Mouse (Mus musculus): ENCODE results near the gene Pde10a. TPM values are rescaled to one million over a fixed set of nuclear protein-coding genes. Genes with fewer than 3 reads are reported as not detected.

The Pde10a gene
- polyA plus RNA-seq, 1 experiment: 0.52 TPM

DNA sequence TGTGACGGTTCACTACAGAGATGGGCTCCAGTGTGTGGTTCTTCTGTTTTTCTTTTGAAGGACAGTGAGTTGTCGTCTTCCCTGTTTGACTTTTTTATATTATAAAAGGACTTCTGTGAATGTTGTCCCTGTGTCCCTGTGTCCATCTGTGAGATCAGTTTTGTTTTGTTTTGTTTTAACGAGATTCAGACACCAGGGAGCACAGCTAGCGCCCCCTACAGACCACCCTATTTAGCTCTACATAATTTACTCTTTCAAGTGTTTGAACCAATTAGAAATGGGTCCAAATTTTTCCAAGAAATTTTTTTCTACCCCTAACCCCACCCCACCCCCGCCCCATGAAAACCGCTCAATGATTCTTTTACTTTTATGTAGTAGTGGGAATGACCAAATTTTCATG, 205.9 kb downstream of the Pde10a start:
- no peaks in the 10 kb centered on the region for H3K36me3 ChIP-seq (ENCODE audit: control insufficient read depth, insufficient read depth, low read length)
- WGBS: 55% methylated on average over 6 of the region's 6 CpGs
- TF ChIP-seq CTCF (IDR thresholded peaks at IDR 0.05; ENCODE audit: extremely low read depth, insufficient read length, insufficient replicate concordance, low read depth, low read length) (no peak), POLR2A (IDR thresholded peaks at IDR 0.05; ENCODE audit: low read depth, low read length) (no peak)
- H3K27ac ChIP-seq (ENCODE audit: insufficient read depth, low read depth, low read length): no peak overlapping the region
- no peaks in the 10 kb centered on the region for H3K4me1 ChIP-seq (ENCODE audit: control insufficient read depth, insufficient read depth, insufficient read length, low read length)
- H3K4me3 ChIP-seq (ENCODE audit: low read depth, low read length): no peak overlapping the region
- no peaks in the 10 kb centered on the region for H3K27me3 ChIP-seq (ENCODE audit: control insufficient read depth, insufficient read depth, low read length)

DNA sequence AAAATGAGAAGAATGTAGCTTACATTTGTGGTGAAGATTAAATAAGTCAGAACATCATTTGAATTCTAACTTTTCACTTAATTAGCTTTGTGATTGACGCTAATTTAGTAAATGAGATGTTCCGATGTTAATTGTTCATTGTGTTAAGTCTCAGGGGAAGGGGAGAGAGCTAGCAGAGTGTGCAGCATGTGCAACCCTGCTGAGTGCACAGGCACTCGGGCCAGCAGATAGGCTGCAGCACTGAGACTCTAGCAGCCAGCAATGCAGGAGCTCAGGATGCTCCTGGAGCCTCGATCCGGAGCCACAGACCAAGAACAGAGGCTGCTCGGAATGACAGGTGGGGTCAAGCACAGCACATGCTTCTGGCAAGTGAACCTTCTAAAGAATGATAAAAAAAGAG, 211.1 kb downstream of the Pde10a start:
- WGBS: 79% methylated on average over 6 of the region's 6 CpGs
- Histone ChIP-seq H3K36me3 (ENCODE audit: control insufficient read depth, insufficient read depth, low read length) (no peaks in the 10 kb centered on the region), H3K27ac (ENCODE audit: insufficient read depth, low read depth, low read length) (no peak overlapping the region), H3K4me1 (ENCODE audit: control insufficient read depth, insufficient read depth, insufficient read length, low read length) (no peaks in the 10 kb centered on the region), H3K4me3 (ENCODE audit: low read depth, low read length) (no peak overlapping the region), H3K27me3 (ENCODE audit: control insufficient read depth, insufficient read depth, low read length) (no peaks in the 10 kb centered on the region)
- TF ChIP-seq CTCF (IDR thresholded peaks at IDR 0.05; ENCODE audit: extremely low read depth, insufficient read length, insufficient replicate concordance, low read depth, low read length) (no peak), POLR2A (IDR thresholded peaks at IDR 0.05; ENCODE audit: low read depth, low read length) (no peak)

DNA sequence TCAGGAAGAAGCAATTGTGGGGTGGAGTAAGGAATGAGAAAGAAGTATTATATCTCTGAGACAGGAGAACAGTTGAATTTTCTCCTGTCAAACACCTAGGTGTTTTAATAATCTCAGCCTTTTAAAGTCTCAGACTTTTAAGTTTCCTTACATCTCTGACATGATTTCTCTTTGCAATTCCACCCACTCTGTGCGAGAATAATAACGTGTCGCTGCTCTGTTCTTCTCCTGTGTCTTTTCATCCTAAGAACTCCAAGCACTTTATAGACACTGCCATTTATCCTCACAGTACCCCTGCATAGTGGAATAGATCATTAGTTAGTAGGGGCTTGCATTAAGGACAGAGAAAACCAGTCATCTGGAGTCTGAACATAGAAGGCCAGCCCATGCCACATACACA, 217.6 kb downstream of the Pde10a start:
- TF ChIP-seq POLR2A (IDR thresholded peaks at IDR 0.05; ENCODE audit: low read depth, low read length): no peak
- no peak for TF ChIP-seq CTCF (IDR thresholded peaks at IDR 0.05; ENCODE audit: extremely low read depth, insufficient read length, insufficient replicate concordance, low read depth, low read length)
- no peak overlapping the region for H3K27ac ChIP-seq (ENCODE audit: insufficient read depth, low read depth, low read length)

DNA sequence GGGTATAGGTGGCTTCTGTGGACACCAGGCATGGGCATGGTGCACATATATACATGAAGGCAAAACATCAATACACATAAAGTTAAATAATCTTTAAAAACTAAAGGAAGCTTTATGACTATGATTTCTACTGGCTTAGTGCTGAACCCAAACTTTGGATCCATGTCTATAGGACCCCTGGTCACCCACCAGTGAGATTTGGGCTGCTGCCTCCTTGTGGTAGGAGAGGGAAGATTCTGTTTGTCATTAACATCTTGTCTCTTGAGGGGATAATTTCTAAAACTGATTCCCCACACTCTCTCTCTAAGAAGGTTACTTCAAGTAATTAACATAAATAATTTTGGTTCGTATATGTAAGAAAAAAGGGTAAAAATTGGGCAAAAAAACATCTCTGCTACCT, 220.2 kb downstream of the Pde10a start:
- H3K4me1 ChIP-seq (ENCODE audit: control insufficient read depth, insufficient read depth, insufficient read length, low read length): no peaks in the 10 kb centered on the region
- 58% methylated on average over 1 of the region's 1 CpGs for WGBS
- no peaks in the 10 kb centered on the region for H3K27me3 ChIP-seq (ENCODE audit: control insufficient read depth, insufficient read depth, low read length)
- TF ChIP-seq POLR2A (IDR thresholded peaks at IDR 0.05; ENCODE audit: low read depth, low read length) (no peak), CTCF (IDR thresholded peaks at IDR 0.05; ENCODE audit: extremely low read depth, insufficient read length, insufficient replicate concordance, low read depth, low read length) (no peak)
- H3K4me3 ChIP-seq (ENCODE audit: low read depth, low read length): no peak overlapping the region
- no peak overlapping the region for H3K27ac ChIP-seq (ENCODE audit: insufficient read depth, low read depth, low read length)
- no peaks in the 10 kb centered on the region for H3K36me3 ChIP-seq (ENCODE audit: control insufficient read depth, insufficient read depth, low read length)

More for the DNA sequence above, 217.6 kb downstream of the Pde10a start:
- whole genome bisulfite sequencing: 92% methylated on average over 3 of the region's 3 CpGs
- no peaks in the 10 kb centered on the region for H3K36me3 ChIP-seq (ENCODE audit: control insufficient read depth, insufficient read depth, low read length)
- H3K27me3 ChIP-seq (ENCODE audit: control insufficient read depth, insufficient read depth, low read length): no peaks in the 10 kb centered on the region
- no peaks in the 10 kb centered on the region for H3K4me1 ChIP-seq (ENCODE audit: control insufficient read depth, insufficient read depth, insufficient read length, low read length)
- no peak overlapping the region for H3K4me3 ChIP-seq (ENCODE audit: low read depth, low read length)

DNA sequence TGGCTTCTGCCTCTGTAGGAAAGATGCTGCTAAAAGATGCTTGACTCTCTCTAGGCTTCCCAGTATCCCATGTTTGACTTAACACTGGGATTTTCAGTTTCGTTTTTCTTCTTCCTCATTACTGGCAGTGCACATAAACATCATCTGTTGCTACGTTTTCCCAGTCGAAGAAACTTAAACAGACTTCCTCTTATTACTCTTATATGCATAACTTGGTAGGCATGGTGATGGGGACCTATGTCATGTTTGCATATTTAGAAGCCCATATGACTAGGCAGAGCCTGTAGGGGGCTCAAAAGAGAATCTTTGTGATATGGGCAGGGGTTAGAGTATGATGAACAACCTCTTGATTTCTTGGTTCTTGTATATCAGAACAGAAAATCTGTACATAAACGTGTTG, 224.3 kb downstream of the Pde10a start:
- Histone ChIP-seq H3K4me3 (ENCODE audit: low read depth, low read length) (no peak overlapping the region), H3K27ac (ENCODE audit: insufficient read depth, low read depth, low read length) (no peak overlapping the region), H3K27me3 (ENCODE audit: control insufficient read depth, insufficient read depth, low read length) (no peaks in the 10 kb centered on the region), H3K4me1 (ENCODE audit: control insufficient read depth, insufficient read depth, insufficient read length, low read length) (no peaks in the 10 kb centered on the region), H3K36me3 (ENCODE audit: control insufficient read depth, insufficient read depth, low read length) (no peaks in the 10 kb centered on the region)
- 57% methylated on average over 4 of the region's 4 CpGs for WGBS
- TF ChIP-seq POLR2A (IDR thresholded peaks at IDR 0.05; ENCODE audit: low read depth, low read length) (no peak), CTCF (IDR thresholded peaks at IDR 0.05; ENCODE audit: extremely low read depth, insufficient read length, insufficient replicate concordance, low read depth, low read length) (no peak)

DNA sequence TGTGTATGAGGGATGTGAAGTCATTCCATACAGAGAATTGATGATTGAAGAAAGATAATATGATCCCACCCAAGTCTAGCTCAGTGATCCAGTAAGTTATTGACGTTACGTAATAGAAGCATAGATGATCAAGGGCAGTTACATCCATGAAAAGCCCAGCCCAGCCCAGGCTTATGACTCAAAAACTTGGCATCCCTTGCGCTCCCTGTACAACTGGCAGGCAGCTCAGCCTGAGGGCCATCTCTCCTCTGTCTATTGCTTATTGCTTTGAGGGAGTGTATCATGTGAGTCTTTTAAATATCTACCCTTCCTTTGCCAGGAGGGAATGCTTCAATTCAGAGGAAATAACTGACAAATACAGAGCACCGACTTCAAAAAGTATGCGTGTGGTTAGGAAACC, 232.4 kb downstream of the Pde10a start:
- Histone ChIP-seq H3K27ac (ENCODE audit: insufficient read depth, low read depth, low read length) (no peak overlapping the region), H3K4me1 (ENCODE audit: control insufficient read depth, insufficient read depth, insufficient read length, low read length) (no peaks in the 10 kb centered on the region), H3K36me3 (ENCODE audit: control insufficient read depth, insufficient read depth, low read length) (no peaks in the 10 kb centered on the region), H3K4me3 (ENCODE audit: low read depth, low read length) (no peak overlapping the region), H3K27me3 (ENCODE audit: control insufficient read depth, insufficient read depth, low read length) (no peaks in the 10 kb centered on the region)
- TF ChIP-seq CTCF (IDR thresholded peaks at IDR 0.05; ENCODE audit: extremely low read depth, insufficient read length, insufficient replicate concordance, low read depth, low read length): no peak
- TF ChIP-seq POLR2A (IDR thresholded peaks at IDR 0.05; ENCODE audit: low read depth, low read length): no peak
- 75% methylated on average over 5 of the region's 5 CpGs for WGBS

DNA sequence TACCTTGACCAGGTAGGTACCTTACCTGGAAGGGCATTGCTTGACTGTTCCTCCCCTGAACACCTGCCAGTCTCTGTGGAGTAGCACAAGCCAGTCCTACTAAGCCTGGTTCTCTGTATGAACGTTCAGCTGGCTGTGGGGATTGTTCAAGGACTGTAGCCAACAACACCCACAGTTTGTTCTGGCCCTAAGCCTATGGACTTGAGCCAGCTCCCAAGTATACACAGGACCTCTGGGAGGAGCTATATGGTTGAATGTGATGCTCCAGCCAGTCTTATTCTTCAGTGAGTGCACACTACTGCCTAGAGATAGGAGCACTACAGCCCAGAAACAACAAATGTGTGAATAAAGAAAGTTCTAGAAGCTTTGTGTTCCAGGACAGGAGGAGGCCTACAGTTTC, 238.1 kb downstream of the Pde10a start:
- no peak for TF ChIP-seq POLR2A (IDR thresholded peaks at IDR 0.05; ENCODE audit: low read depth, low read length)
- TF ChIP-seq CTCF (IDR thresholded peaks at IDR 0.05; ENCODE audit: extremely low read depth, insufficient read length, insufficient replicate concordance, low read depth, low read length): no peak
- Histone ChIP-seq H3K36me3 (ENCODE audit: control insufficient read depth, insufficient read depth, low read length) (no peaks in the 10 kb centered on the region), H3K4me1 (ENCODE audit: control insufficient read depth, insufficient read depth, insufficient read length, low read length) (no peaks in the 10 kb centered on the region), H3K27me3 (ENCODE audit: control insufficient read depth, insufficient read depth, low read length) (no peaks in the 10 kb centered on the region), H3K27ac (ENCODE audit: insufficient read depth, low read depth, low read length) (no peak overlapping the region), H3K4me3 (ENCODE audit: low read depth, low read length) (no peak overlapping the region)
- 19% methylated on average over 1 of the region's 1 CpGs for WGBS

Data from small intestine, adult 2 months (tissue).